Mouse (Mus musculus) ovary, adult 10 weeks (tissue): Measurements from ENCODE around the gene Vmn2r117. TPM values are rescaled to one million over a fixed set of nuclear protein-coding genes. Genes with fewer than 3 reads are reported as not detected.

ENCODE experiments used
- polyA plus RNA-seq: library from polyadenylated mRNA; stranded (reverse); fragments of 350-450 nt; fragmentation: Illumina TruSeq; extraction: RNeasy Lipid Tissue Mini Kit (QIAGEN cat#74804); gene quantifications from one replicate; pipeline ENCODE4 v1.2.3, GENCODE M21; 2014

Gene Vmn2r117
- not detected for polyA plus RNA-seq

DNA sequence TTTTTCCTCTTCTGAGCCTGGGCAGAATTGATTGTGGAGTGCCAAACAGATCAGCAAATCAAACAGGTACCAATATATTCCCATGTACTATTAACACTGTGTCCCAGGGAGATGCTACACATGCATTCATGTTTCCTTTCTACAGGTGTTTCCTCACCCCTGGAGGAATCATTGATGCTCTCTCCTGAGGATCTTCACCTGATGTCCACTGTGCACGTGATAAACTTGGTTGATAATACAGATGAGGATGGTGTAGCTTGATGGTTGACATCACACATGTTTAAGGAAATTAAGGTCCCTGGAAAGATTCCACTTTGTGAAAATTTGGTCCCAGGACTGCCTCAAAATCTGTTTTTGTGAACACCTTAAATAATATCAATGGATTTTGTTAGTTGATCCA lies at the start of gene Vmn2r117:
Gene Vmn2r117, minus strand, starts transcription at position 101 of the 400 bp plus-strand sequence.

Other genes starting within 250 kb of the Vmn2r117 start
- not detected for gene Vmn2r114, start 167.2 kb downstream of the Vmn2r117 start, polyA plus RNA-seq
- gene Vmn2r115, start 136.0 kb downstream of the Vmn2r117 start, polyA plus RNA-seq: not detected
- not detected for gene Vmn2r116, start 95.1 kb downstream of the Vmn2r117 start, polyA plus RNA-seq
- gene Zfp213, start 84.5 kb upstream of the Vmn2r117 start, polyA plus RNA-seq: 1.5 TPM
- gene Zfp13, start 119.8 kb upstream of the Vmn2r117 start, polyA plus RNA-seq: not detected
- gene Zscan10, start 121.2 kb upstream of the Vmn2r117 start, polyA plus RNA-seq: not detected
- gene Mmp25, start 165.6 kb upstream of the Vmn2r117 start, polyA plus RNA-seq: 0.26 TPM
- gene Bicdl2, start 180.8 kb upstream of the Vmn2r117 start, polyA plus RNA-seq: not detected
- gene Hcfc1r1, start 193.9 kb upstream of the Vmn2r117 start, polyA plus RNA-seq: 3.5 TPM
- 3.6 TPM for gene Thoc6, start 194.2 kb upstream of the Vmn2r117 start, polyA plus RNA-seq
- not detected for gene Tnfrsf12a, start 197.8 kb upstream of the Vmn2r117 start, polyA plus RNA-seq
- gene Cldn6, start 199.6 kb upstream of the Vmn2r117 start, polyA plus RNA-seq: not detected
- gene Cldn9, start 204.3 kb upstream of the Vmn2r117 start, polyA plus RNA-seq: not detected
- gene 1520401A03Rik, start 243.1 kb upstream of the Vmn2r117 start, polyA plus RNA-seq: not detected
- gene Pkmyt1, start 246.6 kb upstream of the Vmn2r117 start, polyA plus RNA-seq: 0.46 TPM